Mouse (Mus musculus): ENCODE measurements around the gene Naa35.

DNA sequence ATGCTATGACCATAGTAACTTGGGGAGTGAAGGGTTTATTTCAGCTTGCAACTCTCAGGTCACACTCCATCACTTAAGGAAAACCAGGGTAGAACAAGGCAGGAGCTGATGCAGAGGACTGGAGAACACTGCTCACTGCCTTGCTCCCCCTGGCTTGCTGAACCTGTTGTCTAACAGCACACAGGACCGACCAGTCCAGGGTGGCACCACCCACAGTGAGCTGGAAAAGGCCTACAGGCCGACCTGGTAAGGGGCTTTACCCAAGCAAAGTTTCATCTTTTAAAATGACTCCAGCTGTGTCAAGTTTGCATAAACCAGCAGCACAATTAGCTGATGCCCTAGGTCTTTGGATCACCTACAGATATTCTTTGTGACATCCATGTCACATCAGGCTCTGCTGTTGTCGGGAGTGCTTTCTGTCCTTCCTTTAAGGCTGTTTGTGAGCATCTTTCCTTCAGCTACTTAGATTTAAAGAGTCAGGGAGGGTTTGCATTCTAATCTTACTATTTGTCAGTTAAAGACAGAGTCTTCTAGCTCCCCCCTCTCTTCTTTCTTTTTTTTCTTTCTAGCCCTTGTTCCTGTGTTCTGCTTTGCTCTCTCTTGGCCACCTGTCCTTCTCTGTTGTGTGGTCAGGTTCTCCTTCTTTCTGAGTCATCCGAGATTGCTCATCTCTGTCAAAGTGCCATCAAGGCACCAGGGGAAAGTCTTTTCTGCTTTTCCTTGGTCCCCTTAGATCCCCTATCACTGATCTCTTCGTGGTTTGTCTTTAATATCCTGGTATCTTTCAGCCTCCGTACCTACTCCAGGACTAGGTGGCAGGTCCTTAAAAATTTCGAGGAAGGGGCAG is 36.8 kb downstream of the Naa35 start:
- no peak for TF ChIP-seq CTCF (IDR thresholded peaks at IDR 0.05; ENCODE audit: extremely low read depth, insufficient read depth, insufficient read length, insufficient replicate concordance)
- TF ChIP-seq POLR2A (IDR thresholded peaks at IDR 0.05; ENCODE audit: low read depth, low read length) = no peak
